Mouse (Mus musculus): ENCODE data around the gene Trim25. TPM values are rescaled to one million over a fixed set of nuclear protein-coding genes. Genes with fewer than 3 reads are reported as not detected.
A peak's percentile ranks its signal among the peaks of the same experiment; 100 is the strongest.

Trim25 gene
- polyA plus RNA-seq, 1 experiment from 2014 or later = 17.8 TPM

GRCm38 (mm10) chr11:89012241-89012640 lies 13.1 kb downstream of the Trim25 start:
- peaks cover 36% of the 10 kb centered on the region for H3K36me3 ChIP-seq (ENCODE audit: insufficient read depth, low read length)
- no peak overlapping the region for H3K4me3 ChIP-seq (ENCODE audit: low read length)
- WGBS = 89% methylated on average over 5 of the region's 5 CpGs
- no peaks in the 10 kb centered on the region for H3K4me1 ChIP-seq (ENCODE audit: insufficient read depth, low read length)
- H3K27me3 ChIP-seq (ENCODE audit: insufficient read depth, low read length) = no peaks in the 10 kb centered on the region
- ATAC-seq (ENCODE audit: low FRiP score, low TSS enrichment) = no peak
- H3K9me3 ChIP-seq (ENCODE audit: low read length) = no peaks in the 10 kb centered on the region
- no peak overlapping the region for H3K9ac ChIP-seq (replicated peaks; ENCODE audit: low read length)
- H3K4me2 ChIP-seq (replicated peaks; ENCODE audit: low read depth, low read length) = no peak overlapping the region
- no peak overlapping the region for H3K27ac ChIP-seq (ENCODE audit: low read length)

GRCm38 (mm10) chr11:89017514-89018182 lies 18.5 kb downstream of the Trim25 start:
- Histone ChIP-seq H3K4me3 (ENCODE audit: low read length) (no peak overlapping the region), H3K36me3 (ENCODE audit: insufficient read depth, low read length) (peaks cover 22% of the 10 kb centered on the region), H3K4me1 (ENCODE audit: insufficient read depth, low read length) (no peaks in the 10 kb centered on the region), H3K27ac (ENCODE audit: low read length) (no peak overlapping the region), H3K9ac (replicated peaks; ENCODE audit: low read length) (no peak overlapping the region), H3K4me2 (replicated peaks; ENCODE audit: low read depth, low read length) (no peak overlapping the region), H3K9me3 (ENCODE audit: low read length) (no peaks in the 10 kb centered on the region), H3K27me3 (ENCODE audit: insufficient read depth, low read length) (no peaks in the 10 kb centered on the region)
- ATAC-seq (ENCODE audit: low FRiP score, low TSS enrichment) = no peak
- WGBS = 88% methylated on average over 9 of the region's 9 CpGs

GRCm38 (mm10) chr11:89020681-89021305 lies 21.6 kb downstream of the Trim25 start:
- ATAC-seq (ENCODE audit: low FRiP score, low TSS enrichment) = no peak
- Histone ChIP-seq H3K27ac (ENCODE audit: low read length) (no peak overlapping the region), H3K27me3 (ENCODE audit: insufficient read depth, low read length) (no peaks in the 10 kb centered on the region), H3K4me3 (ENCODE audit: low read length) (no peak overlapping the region), H3K9ac (replicated peaks; ENCODE audit: low read length) (no peak overlapping the region), H3K4me1 (ENCODE audit: insufficient read depth, low read length) (peaks cover 6% of the 10 kb centered on the region), H3K9me3 (ENCODE audit: low read length) (no peaks in the 10 kb centered on the region), H3K36me3 (ENCODE audit: insufficient read depth, low read length) (peaks cover 11% of the 10 kb centered on the region), H3K4me2 (replicated peaks; ENCODE audit: low read depth, low read length) (no peak overlapping the region)
- WGBS = 72% methylated on average over 9 of the region's 9 CpGs

- Histone ChIP-seq H3K9me3 (ENCODE audit: low read length) (no peaks in the 10 kb centered on the region), H3K4me3 (ENCODE audit: low read length) (no peak overlapping the region), H3K36me3 (ENCODE audit: insufficient read depth, low read length) (peaks cover 4% of the 10 kb centered on the region; the same call in 1 of the 2 replicates), H3K4me1 (ENCODE audit: insufficient read depth, low read length) (peaks cover 6% of the 10 kb centered on the region), H3K9ac (replicated peaks; ENCODE audit: low read length) (no peak overlapping the region), H3K27ac (ENCODE audit: low read length) (no peak overlapping the region), H3K27me3 (ENCODE audit: insufficient read depth, low read length) (no peaks in the 10 kb centered on the region), H3K4me2 (replicated peaks; ENCODE audit: low read depth, low read length) (no peak overlapping the region)
- ATAC-seq (ENCODE audit: low FRiP score, low TSS enrichment) = no peak
- WGBS = 85% methylated on average over 7 of the region's 7 CpGs
Measured at GRCm38 (mm10) chr11:89021687-89022086, 22.5 kb downstream of the Trim25 start.

- H3K27ac ChIP-seq (ENCODE audit: low read length) = no peak overlapping the region
- no peak for ATAC-seq (ENCODE audit: low FRiP score, low TSS enrichment)
- no peak overlapping the region for H3K9ac ChIP-seq (replicated peaks; ENCODE audit: low read length)
- H3K4me1 ChIP-seq (ENCODE audit: insufficient read depth, low read length) = peaks cover 6% of the 10 kb centered on the region
- WGBS = 68% methylated on average over 8 of the region's 8 CpGs
- H3K4me2 ChIP-seq (replicated peaks; ENCODE audit: low read depth, low read length) = no peak overlapping the region
- H3K27me3 ChIP-seq (ENCODE audit: insufficient read depth, low read length) = no peaks in the 10 kb centered on the region
- no peak overlapping the region for H3K4me3 ChIP-seq (ENCODE audit: low read length)
- H3K36me3 ChIP-seq (ENCODE audit: insufficient read depth, low read length) = peaks cover 4% of the 10 kb centered on the region; the same call in 1 of the 2 replicates
- no peaks in the 10 kb centered on the region for H3K9me3 ChIP-seq (ENCODE audit: low read length)
Measured at GRCm38 (mm10) chr11:89022120-89022731, 23.1 kb downstream of the Trim25 start.

- peak overlapping the region; percentile 31; the same call in 1 of the 2 replicates for H3K27ac ChIP-seq (ENCODE audit: low read length)
- H3K4me3 ChIP-seq (ENCODE audit: low read length) = no peak overlapping the region
- ATAC-seq (ENCODE audit: low FRiP score, low TSS enrichment) = no peak
Measured at GRCm38 (mm10) chr11:89023477-89023876, 24.3 kb downstream of the Trim25 start.

GRCm38 (mm10) chr11:89024181-89024881 lies 25.2 kb downstream of the Trim25 start:
- Histone ChIP-seq H3K27me3 (ENCODE audit: insufficient read depth, low read length) (no peaks in the 10 kb centered on the region), H3K4me1 (ENCODE audit: insufficient read depth, low read length) (peaks cover 12% of the 10 kb centered on the region), H3K36me3 (ENCODE audit: insufficient read depth, low read length) (no peaks in the 10 kb centered on the region), H3K9me3 (ENCODE audit: low read length) (no peaks in the 10 kb centered on the region), H3K4me3 (ENCODE audit: low read length) (no peak overlapping the region), H3K4me2 (replicated peaks; ENCODE audit: low read depth, low read length) (no peak overlapping the region), H3K9ac (replicated peaks; ENCODE audit: low read length) (no peak overlapping the region; the same call in 1 of the 2 replicates), H3K27ac (ENCODE audit: low read length) (peak overlapping the region; percentile 86)
- ATAC-seq (ENCODE audit: low FRiP score, low TSS enrichment) = peak; percentile 75
- WGBS = 31% methylated on average over 11 of the region's 11 CpGs

More at GRCm38 (mm10) chr11:89023477-89023876, 24.3 kb downstream of the Trim25 start:
- H3K9ac ChIP-seq (replicated peaks; ENCODE audit: low read length) = no peak overlapping the region
- no peaks in the 10 kb centered on the region for H3K27me3 ChIP-seq (ENCODE audit: insufficient read depth, low read length)
- 72% methylated on average over 10 of the region's 10 CpGs for WGBS
- no peak overlapping the region for H3K4me2 ChIP-seq (replicated peaks; ENCODE audit: low read depth, low read length)
- H3K4me1 ChIP-seq (ENCODE audit: insufficient read depth, low read length) = peaks cover 6% of the 10 kb centered on the region
- H3K36me3 ChIP-seq (ENCODE audit: insufficient read depth, low read length) = no peaks in the 10 kb centered on the region
- no peaks in the 10 kb centered on the region for H3K9me3 ChIP-seq (ENCODE audit: low read length)

- H3K4me3 ChIP-seq (ENCODE audit: low read length) = no peak overlapping the region
- H3K9ac ChIP-seq (replicated peaks; ENCODE audit: low read length) = no peak overlapping the region
- no peak overlapping the region for H3K4me2 ChIP-seq (replicated peaks; ENCODE audit: low read depth, low read length)
- WGBS = 71% methylated on average over 3 of the region's 3 CpGs
- ATAC-seq (ENCODE audit: low FRiP score, low TSS enrichment) = no peak
- no peaks in the 10 kb centered on the region for H3K27me3 ChIP-seq (ENCODE audit: insufficient read depth, low read length)
- H3K4me1 ChIP-seq (ENCODE audit: insufficient read depth, low read length) = peaks cover 12% of the 10 kb centered on the region
- no peaks in the 10 kb centered on the region for H3K9me3 ChIP-seq (ENCODE audit: low read length)
- no peaks in the 10 kb centered on the region for H3K36me3 ChIP-seq (ENCODE audit: insufficient read depth, low read length)
- H3K27ac ChIP-seq (ENCODE audit: low read length) = no peak overlapping the region
Measured at GRCm38 (mm10) chr11:89025603-89026002, 26.4 kb downstream of the Trim25 start.

GRCm38 (mm10) chr11:89026117-89026516 lies 26.9 kb downstream of the Trim25 start:
- Histone ChIP-seq H3K4me3 (ENCODE audit: low read length) (no peak overlapping the region), H3K9me3 (ENCODE audit: low read length) (no peaks in the 10 kb centered on the region), H3K4me2 (replicated peaks; ENCODE audit: low read depth, low read length) (no peak overlapping the region), H3K4me1 (ENCODE audit: insufficient read depth, low read length) (peaks cover 12% of the 10 kb centered on the region), H3K36me3 (ENCODE audit: insufficient read depth, low read length) (no peaks in the 10 kb centered on the region), H3K27ac (ENCODE audit: low read length) (no peak overlapping the region), H3K27me3 (ENCODE audit: insufficient read depth, low read length) (no peaks in the 10 kb centered on the region), H3K9ac (replicated peaks; ENCODE audit: low read length) (no peak overlapping the region)
- 97% methylated on average over 3 of the region's 3 CpGs for WGBS
- ATAC-seq (ENCODE audit: low FRiP score, low TSS enrichment) = no peak

All from kidney, embryonic 16.5 days (tissue).